Mouse (Mus musculus) retina, postnatal 7 days (tissue): ENCODE results near the gene Diras1.

ENCODE experiments used
- DNase-seq: peaks from one replicate; pipeline ENCODE4 v3.0.0-alpha.2; 2012; ENCODE audit warnings: low read depth, low spot score

The Diras1 gene

DNA sequence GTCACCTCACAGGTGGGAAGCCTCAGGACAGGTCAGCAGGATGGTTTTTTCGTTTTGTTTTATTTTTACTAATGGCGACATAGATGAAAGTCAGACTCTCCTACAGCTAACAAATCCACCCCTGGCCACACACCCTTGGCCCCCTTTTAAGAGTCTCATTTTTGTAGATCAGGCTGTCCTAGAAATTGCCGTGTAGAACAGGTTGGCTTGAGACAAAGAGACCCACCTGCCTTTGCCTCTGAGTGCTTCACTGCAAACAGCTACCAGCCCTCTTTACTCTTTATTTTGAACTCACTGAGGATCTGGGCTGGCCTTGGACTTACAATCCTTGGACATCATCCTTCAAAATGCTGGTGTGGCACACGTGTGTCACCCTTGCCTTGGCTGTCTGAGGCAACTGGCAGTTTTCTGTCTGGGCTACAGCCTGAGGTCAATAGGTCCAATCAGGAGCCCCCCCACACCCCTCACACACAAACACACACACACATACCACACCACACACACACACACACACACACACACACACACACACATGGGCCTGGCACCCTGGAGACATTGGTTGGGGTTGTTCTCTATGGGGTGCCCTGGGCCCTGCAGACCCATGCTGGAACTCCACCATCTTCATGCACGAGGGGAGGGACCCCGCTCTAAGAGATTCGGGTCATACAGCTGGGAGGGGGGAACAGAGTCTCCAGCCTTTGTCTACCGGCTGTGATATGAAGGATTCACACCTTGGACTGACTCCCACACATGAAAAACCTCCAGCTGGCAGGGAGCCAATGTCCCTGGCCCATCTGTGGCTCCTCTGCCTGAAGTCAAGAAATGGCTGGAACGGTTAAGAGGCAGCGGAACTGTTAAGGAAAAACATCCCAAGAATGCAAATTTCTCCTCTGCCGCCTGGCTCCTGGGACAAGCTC is 53.1 kb downstream of the Diras1 start:
- no peak for DNase-seq

DNA sequence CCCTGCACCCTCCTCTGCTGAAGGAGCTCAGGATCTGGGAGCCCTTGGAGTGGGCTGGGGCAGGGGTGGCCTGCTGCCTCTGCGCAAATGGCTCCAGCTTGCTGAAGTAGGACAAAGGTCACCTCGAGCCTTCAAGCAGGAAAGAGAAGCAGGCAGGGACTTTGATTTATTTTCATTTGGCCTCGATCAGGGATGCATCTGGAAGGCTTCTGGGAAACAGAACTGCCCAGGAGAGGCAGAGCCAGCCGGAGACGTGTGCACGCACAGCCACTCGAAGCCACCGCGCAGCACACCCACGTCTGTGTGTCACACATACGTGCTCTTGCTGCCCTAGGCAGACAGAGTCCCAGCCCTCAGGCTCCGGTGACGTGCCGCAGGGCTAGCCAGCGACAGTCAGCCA is 53.9 kb downstream of the Diras1 start:
- DNase-seq, result no peak

DNA sequence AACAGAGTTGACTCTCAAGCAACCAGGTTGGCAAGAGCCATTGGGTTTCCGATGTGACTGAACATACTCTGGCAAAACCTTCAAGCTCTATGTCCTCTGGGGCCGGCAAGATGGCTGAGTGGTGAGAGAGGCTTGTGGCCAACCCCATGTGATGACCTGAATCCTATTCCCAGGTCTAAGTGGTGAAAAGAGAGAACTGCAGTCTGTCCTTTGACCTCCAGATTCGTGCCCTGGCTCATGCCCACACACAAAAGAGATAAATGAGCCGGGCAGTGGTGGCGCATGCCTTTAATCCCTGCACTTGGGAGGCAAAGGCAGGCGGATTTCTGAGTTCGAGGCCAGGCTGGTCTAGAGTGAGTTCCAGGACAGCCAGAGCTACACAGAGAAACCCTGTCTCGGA is 55.3 kb downstream of the Diras1 start:
- DNase-seq, result no peak
